Mouse (Mus musculus): ENCODE data around the gene Serac1. TPM values are rescaled to one million over a fixed set of nuclear protein-coding genes. Genes with fewer than 3 reads are reported as not detected.

Gene Serac1
- polyA plus RNA-seq, 1 experiment = 4.1 TPM

DNA sequence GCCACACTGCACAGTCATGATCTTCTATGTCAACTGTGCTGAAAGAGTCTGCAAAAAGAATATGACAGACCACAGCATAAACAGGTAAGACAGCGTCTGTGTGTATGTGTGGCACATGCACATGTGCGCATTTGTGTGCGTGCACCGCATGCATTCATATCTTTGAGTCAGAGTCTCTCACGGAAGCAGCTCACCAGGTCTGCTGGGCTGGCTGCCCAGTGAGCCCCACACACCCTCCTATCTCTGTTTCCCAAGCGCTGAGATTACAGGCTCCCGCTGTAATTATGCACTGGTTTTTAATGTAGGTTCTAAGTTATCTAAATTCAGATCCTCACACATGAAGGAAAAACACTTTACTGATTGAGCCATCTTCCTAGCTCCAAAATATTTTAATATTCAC is 11.9 kb downstream of the Serac1 start:
- peaks cover 1% of the 10 kb centered on the region for H3K36me3 ChIP-seq (ENCODE audit: control insufficient read depth, insufficient read depth, low read length)
- H3K27ac ChIP-seq (ENCODE audit: insufficient read depth, low read depth, low read length) = no peak overlapping the region
- DNase-seq = no peak
- TF ChIP-seq POLR2A (IDR thresholded peaks at IDR 0.05; ENCODE audit: low read depth, low read length) = no peak
- TF ChIP-seq CTCF (conservative IDR thresholded peaks at IDR 0.05; ENCODE audit: insufficient read depth, insufficient read length, low read depth, low read length) = no peak
- no peaks in the 10 kb centered on the region for H3K4me1 ChIP-seq (ENCODE audit: control insufficient read depth, insufficient read depth, low read length)
- no peaks in the 10 kb centered on the region for H3K27me3 ChIP-seq (replicated peaks; ENCODE audit: control insufficient read depth, insufficient read depth, low read length)
- no peak overlapping the region for H3K4me3 ChIP-seq (ENCODE audit: insufficient read depth, low read depth, low read length)
- WGBS = 96% methylated on average over 7 of the region's 7 CpGs

- WGBS = 96% methylated on average over 2 of the region's 2 CpGs
- H3K27me3 ChIP-seq (replicated peaks; ENCODE audit: control insufficient read depth, insufficient read depth, low read length) = no peaks in the 10 kb centered on the region
- peaks cover 1% of the 10 kb centered on the region for H3K36me3 ChIP-seq (ENCODE audit: control insufficient read depth, insufficient read depth, low read length)
- no peak overlapping the region for H3K4me3 ChIP-seq (ENCODE audit: insufficient read depth, low read depth, low read length)
- H3K27ac ChIP-seq (ENCODE audit: insufficient read depth, low read depth, low read length) = no peak overlapping the region
- no peak for DNase-seq
- H3K4me1 ChIP-seq (ENCODE audit: control insufficient read depth, insufficient read depth, low read length) = no peaks in the 10 kb centered on the region
- no peak for TF ChIP-seq CTCF (conservative IDR thresholded peaks at IDR 0.05; ENCODE audit: insufficient read depth, insufficient read length, low read depth, low read length)
- no peak for TF ChIP-seq POLR2A (IDR thresholded peaks at IDR 0.05; ENCODE audit: low read depth, low read length)
These were observed 13.5 kb downstream of the Serac1 start for GRCm38 (mm10) chr17:6066021-6066420.

GRCm38 (mm10) chr17:6063532-6063931 is 16.0 kb downstream of the Serac1 start:
- H3K27ac ChIP-seq (ENCODE audit: insufficient read depth, low read depth, low read length) = no peak overlapping the region
- no peak for DNase-seq
- peaks cover 1% of the 10 kb centered on the region for H3K36me3 ChIP-seq (ENCODE audit: control insufficient read depth, insufficient read depth, low read length)
- TF ChIP-seq POLR2A (IDR thresholded peaks at IDR 0.05; ENCODE audit: low read depth, low read length) (no peak), CTCF (conservative IDR thresholded peaks at IDR 0.05; ENCODE audit: insufficient read depth, insufficient read length, low read depth, low read length) (no peak)
- no peaks in the 10 kb centered on the region for H3K27me3 ChIP-seq (replicated peaks; ENCODE audit: control insufficient read depth, insufficient read depth, low read length)
- no peak overlapping the region for H3K4me3 ChIP-seq (ENCODE audit: insufficient read depth, low read depth, low read length)
- 78% methylated on average over 5 of the region's 5 CpGs for WGBS
- H3K4me1 ChIP-seq (ENCODE audit: control insufficient read depth, insufficient read depth, low read length) = no peaks in the 10 kb centered on the region

- no peak overlapping the region for H3K4me3 ChIP-seq (ENCODE audit: insufficient read depth, low read depth, low read length)
- H3K4me1 ChIP-seq (ENCODE audit: control insufficient read depth, insufficient read depth, low read length) = no peaks in the 10 kb centered on the region
- WGBS = 66% methylated on average over 8 of the region's 8 CpGs
- H3K27ac ChIP-seq (ENCODE audit: insufficient read depth, low read depth, low read length) = no peak overlapping the region
- H3K36me3 ChIP-seq (ENCODE audit: control insufficient read depth, insufficient read depth, low read length) = peaks cover 1% of the 10 kb centered on the region
- no peaks in the 10 kb centered on the region for H3K27me3 ChIP-seq (replicated peaks; ENCODE audit: control insufficient read depth, insufficient read depth, low read length)
- no peak for DNase-seq
- TF ChIP-seq POLR2A (IDR thresholded peaks at IDR 0.05; ENCODE audit: low read depth, low read length) = no peak
- no peak for TF ChIP-seq CTCF (conservative IDR thresholded peaks at IDR 0.05; ENCODE audit: insufficient read depth, insufficient read length, low read depth, low read length)
These were observed 16.7 kb downstream of the Serac1 start for GRCm38 (mm10) chr17:6062793-6063192.

DNA sequence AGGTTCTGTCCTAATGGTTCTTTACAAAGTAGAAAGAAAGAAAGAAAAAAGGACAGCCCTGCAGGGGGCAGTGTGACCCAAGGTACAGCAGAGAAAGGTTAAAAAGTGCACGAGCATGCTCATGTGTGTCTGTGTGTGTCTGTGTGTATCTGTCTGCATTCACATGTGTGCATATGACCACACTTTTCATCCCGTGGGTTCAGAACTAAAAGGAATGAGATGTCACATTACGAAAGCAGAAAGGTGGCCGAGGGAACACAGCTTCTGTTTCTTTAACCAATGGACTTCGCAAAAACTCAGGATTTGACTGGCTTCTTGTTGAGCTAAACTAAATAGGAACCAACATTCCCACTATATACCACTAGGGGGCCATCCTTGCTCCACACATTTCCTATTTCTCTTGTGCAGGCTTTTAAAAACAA is 24.6 kb downstream of the Serac1 start:
- H3K36me3 ChIP-seq (ENCODE audit: control insufficient read depth, insufficient read depth, low read length) = no peaks in the 10 kb centered on the region

DNA sequence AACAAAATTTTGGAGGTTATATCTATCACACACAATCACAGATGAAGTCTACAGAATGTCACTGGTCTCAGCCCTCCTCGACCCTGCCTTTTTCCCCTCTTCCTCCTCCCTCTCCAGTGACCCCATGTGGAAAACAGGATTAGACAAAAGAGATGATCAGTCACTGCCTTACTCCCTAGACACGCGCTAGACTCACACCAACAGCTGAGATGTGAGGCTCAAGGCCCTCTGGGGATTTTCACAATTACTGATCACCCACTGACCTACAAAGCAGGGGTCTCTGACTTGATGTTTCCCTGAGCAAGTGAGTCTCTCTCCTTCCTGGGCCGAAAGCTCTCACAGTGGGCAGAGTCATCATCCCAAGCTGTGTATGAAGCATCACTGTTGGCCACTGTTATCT is 26.7 kb downstream of the Serac1 start:
- WGBS = 88% methylated on average over 4 of the region's 4 CpGs
- TF ChIP-seq CTCF (conservative IDR thresholded peaks at IDR 0.05; ENCODE audit: insufficient read depth, insufficient read length, low read depth, low read length) (no peak), POLR2A (IDR thresholded peaks at IDR 0.05; ENCODE audit: low read depth, low read length) (no peak)
- Histone ChIP-seq H3K4me3 (ENCODE audit: insufficient read depth, low read depth, low read length) (no peak overlapping the region), H3K27me3 (replicated peaks; ENCODE audit: control insufficient read depth, insufficient read depth, low read length) (no peaks in the 10 kb centered on the region), H3K27ac (ENCODE audit: insufficient read depth, low read depth, low read length) (no peak overlapping the region), H3K36me3 (ENCODE audit: control insufficient read depth, insufficient read depth, low read length) (no peaks in the 10 kb centered on the region; the same call in 1 of the 2 replicates), H3K4me1 (ENCODE audit: control insufficient read depth, insufficient read depth, low read length) (peaks cover 3% of the 10 kb centered on the region; the same call in 1 of the 2 replicates)
- DNase-seq = no peak

More for the DNA sequence above, 24.6 kb downstream of the Serac1 start:
- peaks cover 3% of the 10 kb centered on the region; the same call in 1 of the 2 replicates for H3K4me1 ChIP-seq (ENCODE audit: control insufficient read depth, insufficient read depth, low read length)
- peak; percentile 54 for TF ChIP-seq CTCF (conservative IDR thresholded peaks at IDR 0.05; ENCODE audit: insufficient read depth, insufficient read length, low read depth, low read length)
- TF ChIP-seq POLR2A (IDR thresholded peaks at IDR 0.05; ENCODE audit: low read depth, low read length) = no peak
- H3K4me3 ChIP-seq (ENCODE audit: insufficient read depth, low read depth, low read length) = no peak overlapping the region
- WGBS = 24% methylated on average over 5 of the region's 5 CpGs
- DNase-seq = peak; percentile 71
- H3K27ac ChIP-seq (ENCODE audit: insufficient read depth, low read depth, low read length) = no peak overlapping the region
- H3K27me3 ChIP-seq (replicated peaks; ENCODE audit: control insufficient read depth, insufficient read depth, low read length) = no peaks in the 10 kb centered on the region

- Histone ChIP-seq H3K27me3 (replicated peaks; ENCODE audit: control insufficient read depth, insufficient read depth, low read length) (no peaks in the 10 kb centered on the region), H3K27ac (ENCODE audit: insufficient read depth, low read depth, low read length) (no peak overlapping the region), H3K36me3 (ENCODE audit: control insufficient read depth, insufficient read depth, low read length) (no peaks in the 10 kb centered on the region), H3K4me1 (ENCODE audit: control insufficient read depth, insufficient read depth, low read length) (no peaks in the 10 kb centered on the region), H3K4me3 (ENCODE audit: insufficient read depth, low read depth, low read length) (no peak overlapping the region)
- TF ChIP-seq POLR2A (IDR thresholded peaks at IDR 0.05; ENCODE audit: low read depth, low read length) = no peak
- no peak for TF ChIP-seq CTCF (conservative IDR thresholded peaks at IDR 0.05; ENCODE audit: insufficient read depth, insufficient read length, low read depth, low read length)
- no peak for DNase-seq
- 84% methylated on average over 10 of the region's 10 CpGs for WGBS
These were observed 42.0 kb downstream of the Serac1 start for GRCm38 (mm10) chr17:6037507-6037906.
